Mouse (Mus musculus): ENCODE measurements around the gene Ciart.
"Not testable (repeated sequence)": the region's sequence is repeated elsewhere in the genome, so short reads cannot be mapped to it uniquely, and the experiment has no call there.

The Ciart gene

GRCm38 (mm10) chr3:95881979-95882815, at the start of gene Ciart:
TSS of gene Ciart (minus strand) at chr3:95882251.
- DNase-seq, result peak; percentile 95

- no peak for DNase-seq
Measured at GRCm38 (mm10) chr3:95931471-95931870, 49.4 kb upstream of the Ciart start.

DNA sequence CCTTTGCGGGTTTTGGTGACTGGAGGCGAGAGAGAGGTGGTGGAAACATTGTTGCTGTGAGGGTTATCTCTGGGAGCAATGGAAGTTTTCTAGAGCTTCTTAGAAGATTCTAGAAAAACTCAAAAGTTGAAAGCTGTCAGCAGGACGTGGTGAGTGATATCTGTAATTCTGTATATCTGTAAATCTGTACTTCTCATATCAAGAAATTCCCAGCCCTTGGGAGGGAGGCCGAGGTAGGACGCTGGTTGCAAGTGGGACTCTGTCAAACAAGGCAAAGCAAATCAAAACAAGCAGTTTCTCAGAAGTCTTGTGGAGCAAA, 48.4 kb upstream of the Ciart start:
- DNase-seq, result no peak

DNA sequence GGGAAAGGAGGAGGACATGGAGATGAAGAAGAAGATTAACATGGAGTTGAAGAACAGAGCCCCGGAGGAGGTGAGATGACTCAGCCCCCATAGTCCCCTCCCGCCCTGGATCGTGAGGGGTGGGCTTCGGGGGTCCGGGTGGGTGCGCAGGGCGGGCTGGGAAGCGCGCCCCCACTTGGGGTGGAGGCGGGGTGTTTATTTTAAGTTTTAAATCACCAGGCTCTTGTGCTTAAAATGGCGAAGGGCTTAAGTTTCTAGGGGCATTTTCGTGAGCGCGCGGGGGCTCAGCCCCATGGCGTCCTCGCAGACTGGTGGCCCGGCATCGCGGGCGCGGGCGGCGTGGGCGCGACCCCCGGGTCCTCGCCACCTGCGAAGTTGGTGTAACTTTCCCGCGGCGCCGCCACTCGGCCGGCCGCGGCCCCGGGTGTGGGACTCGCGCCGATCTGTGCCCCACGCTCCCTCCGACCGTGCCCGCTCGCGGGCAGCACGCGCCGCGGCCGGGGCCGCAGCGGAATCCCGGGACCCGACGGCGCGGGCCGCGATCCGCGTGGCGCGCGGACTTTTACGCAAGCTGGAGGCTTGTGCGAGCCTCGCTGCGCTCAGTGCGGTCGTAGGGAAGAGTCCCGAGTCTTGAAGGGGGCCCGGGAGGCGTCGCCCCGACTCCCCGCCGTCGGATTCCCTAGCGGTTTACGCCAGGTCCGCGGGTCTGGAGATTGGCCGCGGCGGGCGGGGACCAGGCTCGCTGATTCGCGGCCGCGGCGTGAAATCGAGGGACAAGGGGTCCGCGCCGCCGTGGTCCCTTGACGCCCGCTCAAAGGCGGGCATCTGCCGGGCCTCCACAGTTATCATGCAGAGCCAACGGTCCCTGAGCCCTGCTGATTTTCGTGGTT, 47.8 kb upstream of the Ciart start:
- peak; percentile 45 for DNase-seq

- DNase-seq, result peak; percentile 96
Measured at GRCm38 (mm10) chr3:95928658-95929503, 46.8 kb upstream of the Ciart start, which contains the start of gene Anp32e. TSS of gene Anp32e (plus strand) at chr3:95929246.

DNA sequence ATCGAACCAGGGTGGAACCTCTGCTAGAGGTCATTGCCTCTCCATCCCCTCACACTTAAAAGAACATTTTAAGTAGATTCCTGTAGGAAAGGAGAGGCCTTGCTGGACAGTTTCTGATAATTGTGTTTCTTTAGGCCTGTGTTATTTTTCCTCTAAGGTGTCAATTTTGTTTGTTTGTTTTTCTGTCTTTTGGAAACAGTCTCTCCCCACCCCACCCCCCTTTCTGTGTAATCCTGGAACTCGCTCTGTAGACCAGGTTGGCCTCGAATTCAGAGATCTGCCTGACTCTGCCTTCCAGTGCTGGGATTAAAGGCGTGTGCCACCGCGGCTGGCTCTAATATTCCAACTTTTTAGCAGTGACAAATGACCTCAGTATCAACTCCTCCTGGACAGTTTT, 46.2 kb upstream of the Ciart start:
- DNase-seq, result no peak

DNA sequence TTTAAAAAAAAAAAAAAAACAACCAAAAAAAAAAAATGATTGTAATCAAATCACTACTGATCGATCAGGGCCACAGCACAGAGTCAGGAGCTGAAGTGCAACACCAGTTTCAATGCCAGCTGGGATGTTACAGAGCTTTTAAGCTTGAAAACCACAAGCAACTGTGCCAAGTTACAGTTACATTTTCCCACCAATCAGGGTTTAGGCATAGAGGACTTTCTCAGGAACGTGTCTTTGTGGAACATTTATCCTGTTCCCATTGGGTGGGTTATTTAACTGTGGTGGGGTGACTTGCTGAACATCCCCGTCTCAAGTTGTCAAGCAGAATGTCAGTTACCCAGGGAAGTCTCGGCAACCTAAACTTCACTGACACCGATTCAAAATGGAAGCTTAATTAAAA, 43.0 kb upstream of the Ciart start:
- DNase-seq, result no peak

DNA sequence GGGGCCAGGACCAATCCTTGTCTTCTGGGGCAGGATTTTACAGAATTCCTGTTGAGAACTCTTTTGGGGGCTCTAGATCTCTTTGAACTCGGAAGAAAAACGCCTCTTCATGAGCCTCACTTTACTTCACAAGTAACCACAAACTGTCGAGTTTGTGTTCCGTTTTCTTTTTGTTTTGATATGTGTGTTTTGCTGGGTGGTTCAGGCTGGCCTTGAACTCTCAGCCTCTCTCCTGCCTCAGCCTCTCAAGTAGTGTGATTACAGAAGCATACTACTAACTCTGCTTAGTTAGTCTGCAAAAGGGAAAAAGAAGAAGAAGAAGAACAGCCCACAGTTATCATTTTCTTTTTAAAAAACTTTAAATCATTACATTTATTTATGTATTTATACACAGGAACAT, 42.1 kb upstream of the Ciart start:
- DNase-seq, result no peak

DNA sequence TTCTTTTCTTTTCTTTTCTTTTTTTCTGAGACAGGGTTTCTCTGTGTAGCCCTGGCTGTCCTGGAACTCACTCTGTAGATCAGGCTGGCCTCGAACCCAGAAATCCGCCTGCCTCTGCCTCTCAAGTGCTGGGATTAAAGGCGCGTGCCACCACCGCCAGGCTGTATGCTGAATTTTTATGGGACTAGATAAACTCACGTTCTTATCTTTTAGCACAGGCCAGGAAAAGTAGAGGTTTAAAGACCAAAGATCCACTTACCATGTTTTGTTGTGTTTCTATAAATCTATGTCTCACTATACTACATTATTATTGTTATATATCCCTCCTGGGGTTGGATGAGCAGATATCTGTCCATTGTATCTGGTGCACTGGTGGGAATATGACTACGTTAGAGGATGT, 41.4 kb upstream of the Ciart start:
- DNase-seq, result not testable (repeated sequence)

DNA sequence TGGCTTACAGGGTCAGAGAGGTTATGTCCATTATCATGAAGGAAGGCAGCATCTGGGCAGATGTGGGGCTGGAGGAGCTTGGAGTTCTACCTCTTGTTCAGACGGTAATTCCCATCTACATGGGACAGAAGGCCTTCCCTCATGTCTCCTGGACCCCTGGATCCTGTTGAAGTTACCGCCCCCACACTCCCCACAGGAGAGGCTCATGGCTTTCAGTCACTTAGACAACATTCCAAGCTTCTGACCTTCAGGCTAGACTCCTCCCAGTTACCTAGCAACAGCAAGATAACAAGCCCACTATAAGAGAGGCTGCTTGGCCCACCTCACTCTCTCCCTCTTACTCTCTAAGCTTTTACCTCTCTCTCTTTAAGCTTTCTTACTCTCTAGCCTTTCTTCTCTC, 38.5 kb upstream of the Ciart start:
- not testable (repeated sequence) for DNase-seq

DNA sequence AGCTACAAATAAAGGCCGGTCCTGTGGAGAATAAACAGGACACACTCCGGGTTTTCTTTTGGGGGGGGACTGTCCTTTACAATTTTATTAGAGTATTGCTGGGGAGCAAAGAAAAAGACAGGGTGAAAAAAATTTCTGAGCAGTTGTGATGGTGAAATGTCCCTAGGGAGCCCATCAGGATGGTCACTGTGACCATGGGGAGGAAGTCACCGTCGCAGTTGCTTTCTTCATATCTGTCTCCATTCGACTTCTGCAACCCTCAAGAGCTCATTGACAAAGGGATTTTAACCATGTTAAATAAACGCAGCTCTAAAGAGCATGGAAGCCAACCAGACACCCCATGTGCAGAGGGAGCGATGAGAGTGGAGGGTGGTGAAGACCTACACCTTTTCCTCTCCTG, 34.7 kb upstream of the Ciart start:
- no peak for DNase-seq

DNA sequence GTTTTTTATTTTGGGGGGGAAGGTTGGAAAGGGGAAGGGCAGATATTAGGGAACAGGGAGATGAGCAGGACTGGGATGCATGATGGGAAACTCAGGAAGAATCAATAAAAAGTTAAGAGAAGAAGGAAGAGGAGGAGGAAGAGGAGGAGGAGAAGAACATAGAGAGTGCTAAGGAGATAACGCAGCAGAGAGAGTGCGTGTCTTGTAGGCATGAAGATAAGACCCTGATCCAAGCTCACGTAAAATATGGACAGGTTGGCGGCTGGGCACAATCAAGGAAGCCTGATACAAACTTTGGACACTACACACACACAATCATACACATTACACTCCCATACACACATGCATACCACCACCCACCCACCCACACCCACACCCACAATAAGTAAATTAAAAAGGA, 32.7 kb upstream of the Ciart start:
- DNase-seq, result no peak

- DNase-seq, result no peak
Measured at GRCm38 (mm10) chr3:95907613-95908012, 25.6 kb upstream of the Ciart start.

- no peak for DNase-seq
Measured at GRCm38 (mm10) chr3:95906860-95907259, 24.8 kb upstream of the Ciart start.

DNA sequence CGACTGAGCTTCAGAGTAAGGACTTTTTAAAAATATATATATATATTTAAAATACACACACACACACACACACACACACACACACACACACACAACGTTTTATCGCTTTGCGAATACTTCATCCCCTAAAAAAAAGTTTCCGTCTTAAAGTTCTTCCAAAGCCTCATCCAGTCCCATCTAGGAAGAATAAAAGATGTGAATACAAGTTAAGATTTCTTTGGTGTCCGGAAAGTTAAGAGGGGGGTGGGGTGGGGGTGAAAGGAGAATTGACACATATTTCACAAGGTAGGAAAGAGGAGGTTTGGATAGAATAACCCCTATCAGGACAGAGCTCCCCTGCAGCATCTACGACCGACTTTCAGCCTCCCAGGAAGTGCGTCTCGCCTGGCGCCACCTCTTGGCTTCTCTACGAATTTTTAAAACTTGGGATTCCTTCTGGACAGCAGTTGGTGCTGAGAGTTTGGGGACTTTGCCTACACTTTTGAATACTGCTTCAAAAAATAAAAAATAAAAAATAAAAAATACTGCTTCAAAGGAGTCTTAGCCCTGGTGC, 24.0 kb upstream of the Ciart start:
- peak; percentile 43 for DNase-seq

- no peak for DNase-seq
Measured at GRCm38 (mm10) chr3:95905146-95905939, 23.3 kb upstream of the Ciart start.

DNA sequence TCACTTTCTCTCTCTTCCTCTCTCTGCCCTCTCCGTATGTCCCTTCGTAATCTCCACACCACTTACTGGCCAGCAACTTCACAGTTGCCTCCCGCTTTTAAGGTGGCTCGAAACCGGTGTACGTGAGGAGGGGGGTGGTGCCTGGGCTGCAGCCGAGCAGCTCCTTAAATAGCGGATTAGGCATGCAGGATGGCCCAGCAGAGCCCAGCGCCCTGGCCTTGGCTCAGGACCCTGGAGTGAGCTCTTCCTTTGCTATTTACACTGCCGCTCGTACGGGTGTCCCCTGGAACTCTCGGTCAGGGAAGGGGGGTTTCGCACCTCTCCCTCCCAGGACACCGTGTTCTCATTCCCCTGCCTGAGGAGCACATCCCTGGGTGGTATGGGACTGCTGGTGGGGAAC, 22.5 kb upstream of the Ciart start, which contains the start of gene Car14:
TSS of gene Car14 (minus strand) at position 124 of the 400 bp plus-strand sequence.
- no peak for DNase-seq

DNA sequence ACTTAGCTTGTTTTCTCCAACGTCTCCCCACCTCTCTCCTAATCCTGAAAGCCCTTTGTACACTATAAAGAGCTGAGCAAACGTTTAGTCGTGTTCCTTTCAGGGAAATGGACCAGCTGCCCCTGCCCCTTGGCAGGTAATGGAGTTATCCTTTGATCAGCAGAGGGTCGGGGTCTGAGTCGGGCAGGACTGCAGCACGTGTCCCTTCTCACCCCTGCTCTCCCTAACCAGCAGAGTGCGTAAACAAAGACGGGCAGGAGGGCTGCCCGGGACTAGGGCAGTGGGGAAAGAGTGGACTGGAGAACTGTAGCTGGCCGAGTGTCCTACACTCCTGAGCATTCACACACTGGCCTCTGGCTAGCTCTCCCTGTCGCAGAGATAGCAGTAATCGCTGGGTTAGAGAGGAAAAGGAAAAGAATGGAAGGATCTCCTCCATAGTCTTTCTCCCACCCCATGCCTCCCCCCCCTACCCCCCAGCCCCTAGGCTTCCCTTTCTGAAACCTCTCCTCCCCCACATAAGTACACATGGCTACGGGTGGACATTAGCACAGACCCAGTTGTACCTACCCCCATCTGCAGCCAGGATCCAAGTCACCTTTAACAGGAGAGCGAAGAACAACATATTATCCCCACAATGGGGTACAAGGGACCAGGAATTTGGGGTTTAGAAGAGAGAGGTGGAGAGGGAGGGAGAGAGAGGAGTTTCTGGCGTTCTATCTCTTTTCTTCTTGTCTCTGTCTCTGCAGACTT, 21.9 kb upstream of the Ciart start:
- no peak for DNase-seq

- no peak for DNase-seq
Measured at GRCm38 (mm10) chr3:95902643-95903042, 20.6 kb upstream of the Ciart start.

GRCm38 (mm10) chr3:95902373-95902625, 20.2 kb upstream of the Ciart start:
- DNase-seq, result no peak

GRCm38 (mm10) chr3:95901616-95902372, 19.7 kb upstream of the Ciart start:
- DNase-seq, result no peak

Measured in right cerebral cortex, postnatal 25 days (tissue).